Mouse (Mus musculus) right cerebral cortex, postnatal 10 days (tissue): Measurements from ENCODE around the gene Eapp.
"Not testable (repeated sequence)": the region's sequence is repeated elsewhere in the genome, so short reads cannot be mapped to it uniquely, and the experiment has no call there.

Source experiments
- DNase-seq, 2 experiments: peaks; one replicate each; pipeline ENCODE4 v3.0.0; 2021; ENCODE audit warnings: low spot score in 2 of 2

Gene Eapp

GRCm38 (mm10) chr12:54683182-54683581 is 12.5 kb downstream of the Eapp start:
- DNase-seq: no peak

GRCm38 (mm10) chr12:54676709-54677108 is 19.0 kb downstream of the Eapp start:
- no peak for DNase-seq

- DNase-seq: no peak
Measured at GRCm38 (mm10) chr12:54675396-54675795, 20.3 kb downstream of the Eapp start.

GRCm38 (mm10) chr12:54671262-54671661 is 24.4 kb downstream of the Eapp start:
- no peak for DNase-seq

- no peak for DNase-seq
Measured at GRCm38 (mm10) chr12:54668141-54668540, 27.6 kb downstream of the Eapp start.

GRCm38 (mm10) chr12:54665526-54665925 is 30.2 kb downstream of the Eapp start:
- no peak for DNase-seq

- not testable (repeated sequence) for DNase-seq
Measured at GRCm38 (mm10) chr12:54661470-54661869, 34.2 kb downstream of the Eapp start.

GRCm38 (mm10) chr12:54659901-54660300 is 35.8 kb downstream of the Eapp start:
- no peak for DNase-seq

GRCm38 (mm10) chr12:54658425-54659092 is 37.1 kb downstream of the Eapp start:
- no peak for DNase-seq

GRCm38 (mm10) chr12:54657951-54658350 is 37.7 kb downstream of the Eapp start:
- no peak for DNase-seq

- no peak for DNase-seq
Measured at GRCm38 (mm10) chr12:54657226-54657625, 38.5 kb downstream of the Eapp start.

- peak; percentile 97 to 98 for DNase-seq
Measured at GRCm38 (mm10) chr12:54656396-54657171, 39.1 kb downstream of the Eapp start, which contains the start of gene Sptssa. Gene Sptssa, minus strand, starts transcription at chr12:54656573.

- peak; percentile 56 to 60 for DNase-seq
Measured at GRCm38 (mm10) chr12:54656039-54656395, 39.7 kb downstream of the Eapp start.

- no peak for DNase-seq
Measured at GRCm38 (mm10) chr12:54655292-54656038, 40.2 kb downstream of the Eapp start.

GRCm38 (mm10) chr12:54654741-54655140 is 41.0 kb downstream of the Eapp start:
- DNase-seq: no peak

GRCm38 (mm10) chr12:54654141-54654540 is 41.6 kb downstream of the Eapp start:
- no peak for DNase-seq

- DNase-seq: no peak
Measured at GRCm38 (mm10) chr12:54652346-54652745, 43.4 kb downstream of the Eapp start.

GRCm38 (mm10) chr12:54651820-54652219 is 43.9 kb downstream of the Eapp start:
- DNase-seq: no peak

GRCm38 (mm10) chr12:54651158-54651557 is 44.5 kb downstream of the Eapp start:
- no peak for DNase-seq

- DNase-seq: no peak
Measured at GRCm38 (mm10) chr12:54644947-54645346, 50.8 kb downstream of the Eapp start.

GRCm38 (mm10) chr12:54643320-54643892 is 52.3 kb downstream of the Eapp start:
- no peak for DNase-seq

- DNase-seq: no peak
Measured at GRCm38 (mm10) chr12:54641374-54641773, 54.3 kb downstream of the Eapp start.
